Mouse (Mus musculus) cerebellum, adult 18-20 months (tissue): ENCODE measurements at regions not wholly inside any gene's neighbourhood (a gene's known extent, or its start where the extent isn't known, plus 50 kb on each side); places are given as distances from the start of the nearest gene placed in this dataset.
A peak's percentile ranks its signal among the peaks of the same experiment; 100 is the strongest.

Source experiments
- DNase-seq, 2 experiments: peaks; one replicate each; pipeline ENCODE4 v3.0.0; 2021

DNA sequence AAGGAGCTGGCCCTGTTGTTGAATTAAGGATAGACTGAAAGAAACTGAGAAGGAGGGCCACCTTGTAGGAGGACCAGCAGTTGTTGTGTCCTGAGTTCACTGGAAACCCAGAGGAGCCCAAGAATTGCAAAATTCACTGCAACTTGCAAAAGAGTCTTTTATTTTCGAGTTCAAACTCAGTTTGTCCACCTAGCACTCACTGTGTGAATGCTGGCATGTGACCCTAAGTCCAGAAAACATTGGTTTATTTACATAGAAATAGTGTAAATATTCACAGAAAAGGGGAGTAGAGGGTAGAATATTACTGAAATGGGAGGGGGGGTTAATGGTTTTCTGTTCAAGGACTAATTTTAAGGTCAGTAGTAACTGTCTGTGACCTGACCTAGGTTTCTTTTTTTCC is 394.7 kb downstream of the 4933405O20Rik start:
- no peak for DNase-seq

DNA sequence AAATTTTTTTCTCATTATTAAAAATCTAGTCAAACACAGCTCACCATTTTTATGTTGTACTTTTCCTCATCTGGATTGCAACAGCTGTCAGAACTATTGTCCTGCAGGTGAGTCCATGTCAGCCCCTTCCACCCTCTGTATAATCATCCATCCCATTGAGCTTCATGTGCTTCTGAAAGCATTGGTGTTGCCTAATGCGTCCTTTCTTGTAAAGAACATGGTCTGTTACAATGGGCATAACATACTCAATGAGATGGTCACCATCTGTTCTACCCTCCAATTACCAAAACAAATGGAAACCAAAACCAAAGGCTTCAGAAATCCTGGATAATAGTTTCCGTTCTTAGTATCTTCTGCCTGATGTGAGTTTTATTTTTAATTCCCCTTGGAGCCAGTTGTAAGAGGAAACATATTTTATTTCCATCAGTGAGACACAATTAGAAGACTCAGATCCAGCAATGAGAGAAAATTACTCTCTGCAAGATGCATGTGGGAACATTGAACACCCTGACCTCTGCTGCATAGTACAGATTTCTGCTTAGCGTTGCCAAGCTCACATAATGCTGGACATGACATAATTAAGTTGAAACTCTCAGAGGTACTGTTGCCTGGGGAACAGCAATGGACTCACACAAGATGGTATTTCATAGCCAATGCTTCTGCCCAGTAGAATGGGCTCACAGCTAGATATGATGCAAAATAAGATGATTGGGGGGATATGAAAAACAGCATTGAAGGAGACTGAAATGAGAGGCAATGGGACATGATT is 443.1 kb downstream of the 4933405O20Rik start:
- no peak for DNase-seq

DNA sequence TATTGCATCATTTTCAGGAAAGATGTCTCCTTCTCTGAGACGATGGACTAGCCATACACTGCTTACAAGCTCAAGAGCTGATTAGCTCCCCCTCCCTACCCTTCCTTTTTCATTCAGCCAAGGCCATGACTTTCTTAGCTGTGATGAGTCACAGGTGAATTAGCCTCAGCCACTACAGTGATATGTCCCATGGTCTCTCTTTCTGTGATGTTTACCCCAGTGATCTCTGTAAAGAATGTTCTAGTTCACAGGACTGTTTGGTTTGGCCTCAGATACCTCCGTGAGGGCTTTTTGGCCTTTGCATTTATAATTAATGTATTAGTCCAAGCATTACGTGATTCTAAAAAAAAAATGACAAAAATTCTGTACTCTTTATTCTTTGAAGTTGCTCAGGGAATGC is 452.5 kb downstream of the 4933405O20Rik start:
- no peak for DNase-seq

DNA sequence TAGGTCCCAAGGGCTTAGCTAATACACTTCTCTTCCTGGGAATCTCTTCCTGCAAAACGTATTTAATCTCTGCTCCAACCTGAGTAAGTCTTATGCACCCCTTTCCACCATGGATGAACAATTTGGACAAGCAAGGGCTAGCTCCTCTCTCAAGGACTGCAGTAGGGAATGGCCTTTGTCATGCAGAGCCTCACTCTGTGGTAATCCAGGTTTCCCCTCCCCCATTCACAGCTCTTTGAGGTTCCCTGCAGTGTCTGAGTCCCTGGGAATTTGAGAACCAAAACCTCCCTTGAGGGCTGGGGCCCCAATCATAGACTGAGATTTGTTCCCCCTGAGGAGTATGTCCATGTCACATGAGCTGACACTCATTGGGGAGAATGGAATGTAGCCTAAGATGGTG is 442.5 kb upstream of the Ano5 start:
- no peak for DNase-seq

DNA sequence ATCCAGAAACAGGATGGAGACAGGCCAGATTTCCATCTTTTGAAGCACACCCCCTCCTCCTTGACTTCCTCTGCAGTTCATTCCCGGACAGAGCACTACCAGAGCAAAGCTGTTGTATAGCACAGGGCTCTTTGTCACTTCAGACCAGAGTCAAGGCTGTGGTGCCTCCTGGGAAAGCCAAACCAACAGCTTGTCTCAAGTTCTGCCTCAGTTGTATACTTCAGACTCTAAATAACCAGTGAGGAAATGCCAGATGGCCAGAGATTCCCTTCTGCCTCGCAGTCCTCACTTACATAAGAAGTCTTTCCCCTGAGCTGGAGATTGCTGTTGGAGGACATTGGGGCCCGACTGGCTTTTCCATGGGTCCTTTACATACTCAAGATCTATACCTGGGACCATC is 417.1 kb upstream of the Ano5 start:
- DNase-seq: no peak

DNA sequence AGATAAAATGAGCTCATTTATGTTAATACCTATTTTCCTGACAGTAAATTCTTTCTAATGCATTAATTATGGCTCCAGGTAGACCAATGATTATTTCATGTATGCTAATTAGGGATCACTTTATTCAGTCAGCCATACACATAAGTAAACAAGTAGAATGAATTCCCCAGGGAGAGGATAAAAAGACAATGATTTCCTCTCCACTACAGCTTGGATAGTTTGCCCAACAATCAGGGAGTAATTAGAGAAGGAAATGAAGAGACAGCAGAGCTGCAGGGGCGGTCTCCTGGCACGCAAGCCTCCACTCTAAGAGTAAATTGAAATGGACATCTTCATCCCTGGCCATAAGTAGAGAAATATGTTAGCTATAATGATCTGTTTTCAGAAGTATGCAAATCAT is 409.7 kb upstream of the Ano5 start:
- no peak for DNase-seq

DNA sequence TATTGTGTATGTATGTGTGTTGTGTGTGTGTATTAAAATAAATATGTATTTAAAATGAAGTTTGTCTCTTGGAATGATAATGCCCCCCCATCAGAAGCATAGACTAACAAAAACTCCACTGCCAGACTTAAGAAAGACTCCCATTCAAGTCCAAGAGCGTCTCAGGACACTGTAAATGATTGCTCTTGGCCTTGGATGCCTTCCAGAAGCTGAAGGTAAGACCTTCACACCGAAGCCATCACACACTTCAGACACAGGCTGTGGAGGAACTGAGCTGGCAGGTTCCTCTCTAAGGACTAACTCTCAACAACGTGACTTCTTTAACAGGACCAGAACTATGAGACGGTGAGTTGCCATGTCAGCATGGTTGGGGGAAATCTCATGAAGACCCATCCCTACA is 370.0 kb upstream of the Ano5 start:
- no peak for DNase-seq

DNA sequence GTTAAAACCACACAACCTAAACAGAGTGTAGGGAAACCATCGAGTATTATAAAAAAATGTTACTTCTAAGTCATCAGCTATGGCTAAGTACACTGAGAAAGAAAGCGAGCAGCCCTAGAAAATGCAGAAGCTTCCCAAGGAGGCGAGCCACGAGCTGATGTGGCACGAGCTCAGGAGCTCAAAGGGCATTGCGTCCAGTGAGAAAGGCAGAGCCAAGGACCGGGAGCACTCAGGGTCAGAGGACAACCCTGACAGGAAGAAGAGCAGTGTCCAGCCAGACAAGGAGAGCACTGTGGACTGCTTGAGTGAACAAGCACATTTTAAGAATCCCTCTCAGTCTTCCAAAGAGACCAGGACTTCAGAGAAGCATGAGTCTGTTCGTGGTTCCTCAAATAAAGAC is 335.6 kb upstream of the Ano5 start:
- no peak for DNase-seq

DNA sequence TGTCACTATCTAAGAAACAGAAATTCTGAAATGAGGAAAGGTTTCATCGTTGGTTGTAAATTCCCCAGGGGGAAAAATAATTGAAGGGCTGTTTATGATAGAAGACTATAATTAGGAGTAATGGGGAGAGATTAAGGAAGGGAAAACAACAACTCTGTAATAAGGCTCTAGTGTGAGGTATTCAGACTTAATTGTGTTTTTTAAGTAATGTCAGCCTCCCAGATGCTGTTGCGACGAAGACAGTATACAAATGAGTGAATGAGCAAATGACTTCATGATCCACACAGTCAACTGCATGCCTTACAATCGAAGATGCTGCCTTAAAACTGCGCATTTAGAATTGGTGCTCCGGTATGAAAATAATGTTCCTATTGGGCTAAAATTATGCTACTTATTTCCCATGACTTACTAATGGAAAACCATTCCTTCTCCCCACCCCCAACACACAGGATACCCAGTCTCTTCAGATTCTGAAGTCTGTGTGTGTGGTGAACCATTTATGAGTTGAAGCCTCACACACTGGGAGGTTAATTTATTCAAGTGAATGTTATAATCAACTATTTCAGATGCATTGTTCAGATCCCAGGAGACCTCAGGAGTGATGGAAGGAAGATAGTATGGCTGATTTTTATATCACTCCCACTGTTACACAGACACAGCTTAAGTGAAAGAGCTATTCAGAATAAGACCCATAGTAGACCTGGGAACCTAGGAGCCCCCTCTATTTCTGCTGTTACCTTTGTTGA is 295.2 kb upstream of the Ano5 start:
- no peak for DNase-seq

DNA sequence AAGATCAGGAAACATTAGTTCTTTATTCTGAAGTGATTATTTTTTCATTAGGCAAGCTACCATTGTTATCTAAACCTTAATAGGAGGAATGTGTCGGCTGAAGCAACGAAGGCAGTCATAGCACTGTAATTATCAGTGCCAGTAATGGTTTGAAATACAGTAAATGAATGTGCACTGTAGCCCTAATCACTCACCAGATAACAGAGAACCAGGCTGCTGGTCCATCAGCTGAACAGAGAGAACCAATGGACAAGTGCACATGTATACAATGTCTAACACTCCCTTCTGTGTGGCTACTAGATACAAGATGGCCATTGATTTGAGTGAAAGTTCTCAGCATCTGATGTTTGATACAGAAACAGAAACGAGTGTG is 294.6 kb upstream of the Ano5 start:
- no peak for DNase-seq

DNA sequence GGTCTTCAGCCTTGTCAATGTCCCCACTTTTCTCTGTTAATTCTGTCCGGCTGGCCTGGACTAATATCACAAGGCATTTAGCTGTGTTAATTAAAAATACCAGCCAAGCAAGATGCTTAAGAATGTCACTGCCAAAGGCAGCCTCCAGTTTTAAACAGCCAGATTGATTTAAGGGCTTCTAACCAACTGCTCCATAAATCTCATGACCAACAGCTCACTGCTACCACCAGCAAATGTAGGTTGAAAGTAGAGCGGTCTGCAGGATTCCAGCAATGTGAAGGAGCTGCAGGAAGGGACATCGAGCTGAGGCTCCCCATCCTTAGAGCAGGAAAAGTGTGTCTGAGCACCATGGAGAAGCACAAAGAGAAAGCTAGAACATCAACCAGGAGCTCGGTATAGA is 289.5 kb upstream of the Ano5 start:
- DNase-seq: peak; percentile 44 to 47

DNA sequence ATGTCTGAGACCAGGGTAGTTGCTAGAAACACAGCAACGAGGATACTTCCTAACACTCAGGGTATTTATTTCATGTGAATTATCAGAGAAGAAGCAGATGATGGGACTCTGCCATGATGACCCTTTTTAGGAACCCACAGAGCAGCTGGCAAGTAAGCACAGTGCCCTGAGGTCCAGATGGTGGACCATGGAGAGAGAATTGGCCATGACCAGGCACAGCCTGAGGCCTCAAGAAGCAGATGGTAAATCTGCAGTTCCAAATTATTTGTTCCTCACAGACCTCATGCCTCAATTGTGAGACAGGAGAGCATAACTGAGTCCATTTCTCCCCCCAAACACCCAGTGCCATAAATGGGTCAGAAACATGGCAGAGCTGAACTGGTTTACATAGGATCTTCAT is 289.0 kb upstream of the Ano5 start:
- peak; percentile 78 to 84 for DNase-seq

DNA sequence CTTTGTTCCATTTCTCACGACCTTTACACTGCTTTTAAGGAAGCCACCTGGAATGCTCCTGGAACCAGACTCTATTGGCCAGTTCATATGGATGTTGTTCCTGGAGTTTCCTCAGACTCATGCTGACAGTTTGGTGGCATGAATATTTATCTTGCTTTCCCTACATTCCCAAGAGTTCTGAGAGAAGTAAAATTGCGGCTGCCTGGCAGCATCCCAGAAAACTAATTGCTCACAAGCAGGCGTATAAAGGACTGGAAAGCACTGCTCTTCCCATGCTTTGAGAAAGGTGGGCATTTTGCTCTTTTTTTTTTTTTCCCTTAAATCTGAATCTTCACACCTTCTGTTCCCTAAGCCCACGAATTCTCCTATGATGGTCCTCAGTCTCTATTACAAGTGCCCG is 283.7 kb upstream of the Ano5 start:
- DNase-seq: no peak

DNA sequence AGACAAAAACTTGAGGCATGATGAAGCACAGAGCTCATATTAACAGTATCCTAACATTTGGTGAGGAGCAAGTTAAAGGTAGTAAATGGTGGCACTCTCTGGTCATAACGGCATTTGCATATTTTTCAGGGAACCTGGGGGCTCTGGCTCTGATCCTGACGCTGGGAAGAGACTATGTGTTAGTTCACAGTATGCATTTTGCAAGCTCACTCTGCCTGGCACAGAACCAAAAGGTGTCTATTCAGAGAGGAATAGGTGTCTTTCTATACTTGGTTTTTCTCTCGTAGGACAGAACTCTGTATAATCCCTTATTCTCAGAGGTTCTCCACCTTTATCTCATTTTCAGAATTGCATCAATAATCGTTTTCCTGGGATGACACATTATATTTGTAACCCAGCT is 276.2 kb upstream of the Ano5 start:
- no peak for DNase-seq

DNA sequence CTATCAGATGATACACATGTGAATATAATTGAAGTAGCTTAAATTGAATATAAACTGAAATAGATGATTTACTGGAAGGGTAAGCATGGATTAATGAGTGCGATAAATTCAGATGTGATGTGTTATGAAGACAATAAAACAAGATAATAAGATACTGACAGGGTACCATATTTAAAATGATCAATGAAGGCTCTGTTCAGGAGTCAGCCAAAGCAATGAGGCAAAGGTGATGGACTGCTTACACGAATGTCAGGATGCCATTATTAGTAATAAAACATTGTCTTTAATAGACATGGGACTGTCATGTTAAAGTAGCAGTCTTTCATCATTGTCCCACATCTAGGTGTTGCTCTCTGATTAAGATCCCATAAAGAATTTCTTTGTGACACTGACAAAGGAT is 263.1 kb upstream of the Ano5 start:
- DNase-seq: no peak

DNA sequence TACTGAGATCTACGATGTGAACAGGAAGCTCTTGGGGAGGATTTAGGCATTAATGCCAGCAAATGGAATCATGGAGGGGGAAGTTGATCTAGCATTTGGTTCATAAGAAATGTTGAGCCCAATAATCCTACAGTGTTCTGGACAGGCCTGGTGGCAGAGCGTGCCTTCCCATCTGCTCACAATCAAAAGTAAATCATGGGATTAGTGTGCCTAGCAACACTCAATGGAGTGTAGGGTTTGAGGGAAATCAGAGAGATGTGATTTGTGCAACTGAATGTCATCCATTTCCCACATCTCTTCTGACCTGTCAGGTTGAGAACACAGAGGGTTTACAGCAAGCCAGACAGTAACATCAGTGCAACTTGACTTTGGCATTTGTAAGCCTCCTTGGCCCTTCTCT is 256.4 kb upstream of the Ano5 start:
- no peak for DNase-seq

DNA sequence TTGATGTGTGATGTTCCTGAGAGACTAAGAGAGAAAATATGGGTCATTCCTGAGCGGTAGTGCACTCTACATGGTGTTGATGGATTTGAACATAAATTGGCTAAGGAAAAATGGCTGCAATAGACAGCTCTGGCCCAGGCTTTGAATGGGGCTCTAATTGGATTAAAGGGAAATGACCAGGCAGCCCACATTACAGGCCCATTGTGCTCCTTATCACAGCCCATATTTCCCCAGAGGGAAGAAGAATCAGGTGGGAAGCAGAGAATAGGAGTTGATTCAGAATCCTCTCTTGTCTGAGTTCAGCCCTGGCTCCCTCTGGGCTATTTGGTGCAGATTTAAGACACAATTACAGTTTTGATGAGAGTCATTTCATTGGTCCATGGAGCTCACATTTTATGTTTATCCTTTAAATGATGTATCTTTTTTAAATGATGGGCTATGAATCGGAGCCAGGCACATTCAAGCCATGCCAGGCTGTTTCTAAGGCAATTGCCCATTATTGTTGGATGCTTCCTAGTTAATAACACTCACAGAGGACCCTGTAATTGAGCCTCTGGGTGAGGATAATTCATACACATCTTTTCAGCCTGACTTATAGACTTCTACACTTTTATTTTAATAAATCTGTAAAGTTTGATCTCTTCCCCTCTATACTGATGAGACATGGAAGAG is 251.5 kb upstream of the Ano5 start:
- DNase-seq: no peak

DNA sequence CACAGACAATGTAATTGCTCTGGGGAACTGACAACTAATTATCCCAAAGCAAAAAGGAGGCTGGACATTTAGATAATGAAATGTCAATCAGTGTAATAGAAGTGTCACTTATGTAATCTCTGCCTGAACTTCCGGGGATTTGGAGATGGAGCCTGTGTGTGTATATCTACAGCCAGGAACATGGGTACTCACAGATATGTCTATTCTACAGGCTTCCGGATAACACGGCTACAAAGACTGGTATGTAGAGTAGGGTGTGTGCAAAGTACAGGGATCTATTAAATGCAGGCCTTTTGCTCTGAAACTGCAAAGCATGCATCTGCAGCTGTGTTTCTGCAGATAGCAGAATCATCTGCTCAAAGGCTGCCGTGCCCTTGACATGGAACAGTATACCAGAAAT is 246.7 kb upstream of the Ano5 start:
- no peak for DNase-seq

DNA sequence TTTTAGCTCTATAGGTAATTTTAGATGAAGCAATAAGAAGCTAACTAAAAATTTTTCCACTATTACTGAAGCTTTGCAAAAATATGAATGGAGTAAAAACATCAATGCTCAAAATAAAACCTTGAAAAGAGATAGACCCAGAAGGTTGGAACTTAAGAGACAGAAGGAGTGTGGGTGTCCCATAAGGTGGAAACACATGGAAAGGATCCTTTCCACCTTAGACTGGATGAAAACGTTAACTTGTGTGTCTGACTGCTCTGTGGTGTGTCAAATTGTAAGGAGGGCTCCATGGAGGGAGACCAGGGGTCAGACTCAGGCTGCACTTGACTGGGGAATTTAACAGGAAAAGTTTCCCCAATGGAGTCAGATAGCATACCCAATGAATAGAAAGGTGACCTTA is 244.9 kb upstream of the Ano5 start:
- DNase-seq: no peak

DNA sequence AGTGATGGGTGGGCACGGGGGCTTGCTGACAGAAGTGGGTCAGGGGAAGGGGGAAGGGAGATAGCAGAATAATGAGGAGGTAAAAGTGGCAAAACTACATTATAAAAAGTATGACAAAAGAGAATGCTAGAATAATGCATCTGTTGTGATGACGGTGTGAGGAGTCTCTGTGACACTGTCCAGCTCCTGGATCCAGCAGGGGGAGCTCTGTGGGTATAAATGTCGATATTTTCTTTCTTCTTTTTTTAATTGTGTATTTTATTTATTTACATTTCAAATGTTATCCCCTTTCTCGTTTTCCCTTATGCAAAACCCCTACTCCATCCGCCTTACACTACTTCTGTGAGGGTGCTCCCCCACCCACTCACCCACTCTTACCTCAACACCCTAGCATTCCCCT is 243.9 kb upstream of the Ano5 start:
- no peak for DNase-seq

DNA sequence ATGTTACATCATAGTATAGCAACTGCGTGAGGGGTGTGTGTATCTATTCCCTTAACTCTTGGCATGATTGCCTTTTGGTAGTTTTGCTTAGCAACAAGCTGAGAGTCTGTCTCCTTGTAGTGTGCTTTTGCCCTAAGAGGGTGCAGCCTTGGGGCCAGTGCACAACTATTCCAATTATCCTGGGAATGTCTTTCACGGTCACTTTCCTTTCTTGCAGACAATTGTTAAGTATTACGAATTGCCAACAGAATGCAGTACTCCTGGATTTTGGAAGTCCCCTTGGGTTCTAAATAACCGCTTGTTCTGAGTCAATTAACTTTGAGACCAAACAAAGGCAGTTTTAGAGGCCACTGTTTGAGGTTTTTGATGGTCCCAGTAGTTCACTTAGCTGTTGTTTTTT is 242.1 kb upstream of the Ano5 start:
- no peak for DNase-seq

DNA sequence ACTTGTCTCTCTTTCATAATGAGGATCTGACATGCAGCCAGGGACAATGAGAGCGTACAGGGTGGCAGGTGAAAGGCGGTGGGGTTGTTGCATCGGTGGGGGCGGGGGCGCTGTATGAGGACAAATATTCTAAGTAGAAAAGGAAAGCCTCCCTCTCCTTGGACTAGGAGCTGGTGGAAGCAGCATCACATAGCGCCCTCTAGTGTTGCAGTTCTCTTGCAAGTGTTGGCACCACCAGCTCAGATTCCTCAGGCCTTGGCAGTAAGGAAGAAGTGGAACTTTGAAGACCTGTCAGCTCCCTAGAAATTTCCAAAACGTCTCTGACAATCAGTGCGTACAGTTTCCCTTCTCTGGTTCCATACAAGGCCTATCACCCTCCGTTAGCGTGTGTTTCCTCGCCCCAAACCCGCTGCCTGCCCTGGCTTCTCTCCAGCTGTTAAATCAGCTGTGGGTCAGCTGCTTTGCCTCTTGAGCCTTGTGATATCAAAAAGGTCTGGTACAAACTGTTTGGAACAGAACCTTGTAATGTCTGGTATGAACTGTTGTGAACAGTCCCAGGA is 240.2 kb upstream of the Ano5 start:
- peak; percentile 66 to 68 for DNase-seq

DNA sequence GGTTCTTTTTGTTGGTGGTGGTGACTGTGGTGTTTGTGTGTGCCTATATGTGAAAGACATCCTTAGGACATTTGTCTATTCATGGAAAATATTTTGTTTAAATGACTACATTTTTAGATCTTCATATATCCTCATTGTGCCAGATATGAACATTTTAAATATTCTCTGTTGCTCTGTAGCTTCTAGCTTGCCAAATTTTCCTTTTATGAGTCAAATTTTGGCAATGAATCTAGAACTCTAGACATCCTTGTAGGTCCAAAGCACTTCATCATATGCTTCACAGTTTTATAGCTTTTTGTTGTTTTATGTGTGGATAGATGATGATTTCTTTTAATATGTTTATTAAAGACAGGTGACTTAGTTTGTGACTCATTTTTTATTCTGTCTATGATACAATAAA is 229.4 kb upstream of the Ano5 start:
- no peak for DNase-seq

DNA sequence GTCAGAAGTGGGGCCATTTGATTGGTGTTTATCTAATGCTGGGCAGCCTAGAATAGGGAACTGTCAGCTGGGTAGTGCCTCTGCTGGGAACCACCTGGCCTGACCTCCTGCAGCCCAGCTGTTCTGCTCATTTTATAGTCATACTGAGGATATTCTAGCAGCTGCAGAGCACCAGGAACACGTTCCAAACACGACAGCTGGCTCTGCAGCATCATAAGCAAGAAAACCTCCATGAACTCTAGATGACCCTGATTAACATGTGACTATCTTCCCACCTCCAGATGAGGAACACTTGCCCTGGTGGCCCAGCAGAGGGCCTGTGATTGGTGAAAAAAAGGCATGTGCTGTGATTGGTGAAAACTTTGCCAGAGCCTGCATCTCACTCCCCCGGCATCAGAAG is 210.6 kb upstream of the Ano5 start:
- no peak for DNase-seq
